Mouse (Mus musculus) heart, postnatal 0 days (tissue): ENCODE measurements around the gene Ifitm7. TPM values are rescaled to one million over a fixed set of nuclear protein-coding genes. Genes with fewer than 3 reads are reported as not detected.

Experiments
- ATAC-seq: fragments of 200-750 bp; cut with Nextera tagmentation; 2 replicates; pipeline ENCODE4 v1.8.0; 2017; ENCODE audit warnings: low read depth, moderate number of reproducible peaks, moderate library complexity; ENCODE audit not compliant: insufficient read depth
- DNase-seq: peaks from one replicate; pipeline ENCODE4 v3.0.0-alpha.2; 2016; ENCODE audit warnings: low spot score
- H3K27ac ChIP-seq: fragments of 300-500 bp; sonication (generic); 2 replicates; pipeline ENCODE4 v1.5.1; 2014; ENCODE audit warnings: low read depth, mild to moderate bottlenecking
- H3K27me3 ChIP-seq: fragments of 300-500 bp; sonication (generic); 2 replicates; pipeline ENCODE4 v1.6.1; 2014; ENCODE audit warnings: low read length, mixed read lengths; ENCODE audit not compliant: control insufficient read depth, insufficient read depth
- H3K36me3 ChIP-seq: fragments of 300-500 bp; sonication (generic); replicated peaks from 2 replicates; pipeline ENCODE4 v1.6.1; 2014; ENCODE audit warnings: low read length, mixed read lengths; ENCODE audit not compliant: control insufficient read depth, insufficient read depth
- H3K4me1 ChIP-seq: fragments of 300-500 bp; sonication (generic); 2 replicates; pipeline ENCODE4 v1.6.1; 2014; ENCODE audit warnings: antibody characterized with exemption; ENCODE audit not compliant: control insufficient read depth, insufficient read depth
- H3K4me2 ChIP-seq: fragments of 300-500 bp; sonication (generic); 2 replicates; pipeline ENCODE4 v1.6.1; 2014; ENCODE audit warnings: low read depth, mild to moderate bottlenecking, low read length, moderate library complexity
- H3K4me3 ChIP-seq: fragments of 300-500 bp; sonication (generic); 2 replicates; pipeline ENCODE4 v1.5.1; 2014; ENCODE audit warnings: low read depth, low read length
- H3K9ac ChIP-seq: fragments of 300-500 bp; sonication (generic); replicated peaks from 2 replicates; pipeline ENCODE4 v1.6.1; 2014; ENCODE audit warnings: low read depth, low read length, mixed read lengths
- H3K9me3 ChIP-seq: fragments of 300-500 bp; sonication (generic); replicated peaks from 2 replicates; pipeline ENCODE4 v1.6.1; 2016; ENCODE audit warnings: low read length; ENCODE audit not compliant: control insufficient read depth
- CTCF ChIP-seq: IDR thresholded peaks from 2 replicates; pipeline ENCODE4 v1.5.1; 2016; ENCODE audit warnings: antibody characterized with exemption, control low read depth, low read depth
- EP300 ChIP-seq: IDR thresholded peaks from 2 replicates; pipeline ENCODE4 v1.6.1; 2016; ENCODE audit warnings: antibody characterized with exemption, low read depth
- WGBS: fragments of 180-500 bp; shearing (Covaris S2); extraction: QIAGEN DNeasy Blood & Tissue Kit; methylation state at CpG from one replicate; pipeline ENCODE4 v1.1.7; 2014; 5-methylcytosine and 5-hydroxymethylcytosine counted together
- polyA plus RNA-seq: library from polyadenylated mRNA; unstranded; fragments of >200 nt; fragmentation: Nextera tagmentation; extraction: Ambion mirVana; gene quantifications from 2 replicates; pipeline ENCODE4 v1.2.1, GENCODE M21; 2015
- total RNA-seq: library from RNA; depleted of rRNA; stranded (reverse); fragments of >200 nt; gene quantifications from 2 replicates; pipeline ENCODE4 v1.2.3, GENCODE M21; 2014; ENCODE audit warnings: low replicate concordance; rRNA removed

The Ifitm7 gene
- total and polyA plus RNA-seq, 2 experiments from 2014 or later: not detected

GRCm38 (mm10) chr16:13944752-13945151, 41.9 kb downstream of the Ifitm7 start:
- Histone ChIP-seq H3K36me3 (no peaks in the 10 kb centered on the region), H3K4me1 (no peaks in the 10 kb centered on the region), H3K9me3 (no peaks in the 10 kb centered on the region), H3K27me3 (peaks cover 7% of the 10 kb centered on the region; the same call in 1 of the 2 replicates), H3K9ac (no peak overlapping the region), H3K27ac (no peak overlapping the region), H3K4me3 (no peak overlapping the region), H3K4me2 (no peak overlapping the region)
- WGBS: 71% methylated on average over 5 of the region's 5 CpGs
- TF ChIP-seq CTCF (no peak), EP300 (no peak)
- no peak for DNase-seq
- ATAC-seq: no peak

- H3K9ac ChIP-seq: no peak overlapping the region
- peaks cover 7% of the 10 kb centered on the region; the same call in 1 of the 2 replicates for H3K27me3 ChIP-seq
- H3K36me3 ChIP-seq: no peaks in the 10 kb centered on the region
- DNase-seq (no peak), ATAC-seq (no peak)
- H3K9me3 ChIP-seq: no peaks in the 10 kb centered on the region
- H3K4me3 ChIP-seq: no peak overlapping the region
- no peak overlapping the region for H3K27ac ChIP-seq
- H3K4me2 ChIP-seq: no peak overlapping the region
- H3K4me1 ChIP-seq: no peaks in the 10 kb centered on the region
- 50% methylated on average over 4 of the region's 4 CpGs for WGBS
- TF ChIP-seq EP300 (no peak), CTCF (no peak)
These were observed 42.5 kb downstream of the Ifitm7 start for GRCm38 (mm10) chr16:13944178-13944577.

GRCm38 (mm10) chr16:13940847-13941395, 45.8 kb downstream of the Ifitm7 start:
- DNase-seq: no peak
- 3% methylated on average over 34 of the region's 34 CpGs for WGBS
- H3K4me2 ChIP-seq: peak overlapping the region; percentile 80
- H3K4me3 ChIP-seq: peak overlapping the region; percentile 53
- TF ChIP-seq CTCF (no peak), EP300 (no peak)
- H3K9me3 ChIP-seq: no peaks in the 10 kb centered on the region
- H3K4me1 ChIP-seq: no peaks in the 10 kb centered on the region
- H3K9ac ChIP-seq: peak overlapping the region; percentile 48
- peaks cover 7% of the 10 kb centered on the region; the same call in 1 of the 2 replicates for H3K27me3 ChIP-seq
- no peak overlapping the region for H3K27ac ChIP-seq
- peak; percentile 66 for ATAC-seq
- no peaks in the 10 kb centered on the region for H3K36me3 ChIP-seq

- Histone ChIP-seq H3K4me2 (peak overlapping the region; percentile 80), H3K9ac (peak overlapping the region; percentile 48), H3K27ac (no peak overlapping the region), H3K27me3 (peaks cover 7% of the 10 kb centered on the region; the same call in 1 of the 2 replicates), H3K36me3 (no peaks in the 10 kb centered on the region), H3K9me3 (no peaks in the 10 kb centered on the region), H3K4me1 (no peaks in the 10 kb centered on the region), H3K4me3 (peak overlapping the region; percentile 53)
- no peak for TF ChIP-seq CTCF
- TF ChIP-seq EP300: no peak
- DNase-seq (no peak), ATAC-seq (peak; percentile 81)
- 6% methylated on average over 28 of the region's 28 CpGs for WGBS
These were observed 46.4 kb downstream of the Ifitm7 start for GRCm38 (mm10) chr16:13940139-13940846.

Other genes starting within 250 kb of the Ifitm7 start
- 55.3 and 59.0 TPM in 2 replicates for gene Rrn3, start 206.2 kb downstream of the Ifitm7 start, total RNA-seq
- 43.7 and 49.9 TPM in 2 replicates for gene Rrn3, start 206.2 kb downstream of the Ifitm7 start, polyA plus RNA-seq
- 64.7 and 109 TPM in 2 replicates for gene Ntan1, start 168.0 kb downstream of the Ifitm7 start, total RNA-seq
- gene Ntan1, start 168.0 kb downstream of the Ifitm7 start, polyA plus RNA-seq: 141 and 148 TPM in 2 replicates
- 75.6 and 96.8 TPM in 2 replicates for gene Pdxdc1, start 83.8 kb downstream of the Ifitm7 start, total RNA-seq
- 46.4 and 49.9 TPM in 2 replicates for gene Pdxdc1, start 83.8 kb downstream of the Ifitm7 start, polyA plus RNA-seq
- 2.0 and 2.7 TPM in 2 replicates for gene Mpv17l, start 83.7 kb downstream of the Ifitm7 start, total RNA-seq
- gene Mpv17l, start 83.7 kb downstream of the Ifitm7 start, polyA plus RNA-seq: 1.4 and 2.3 TPM in 2 replicates
- gene 2900011O08Rik, start 284 bp downstream of the Ifitm7 start, total RNA-seq: 0.04 TPM in 1 of 2 replicates, not detected in the other
- gene 2900011O08Rik, start 284 bp downstream of the Ifitm7 start, polyA plus RNA-seq: 0.07 and 0.16 TPM in 2 replicates
- gene Nde1, start 176.4 kb upstream of the Ifitm7 start, total RNA-seq: 48.7 and 61.6 TPM in 2 replicates
- 33.9 and 37.0 TPM in 2 replicates for gene Nde1, start 176.4 kb upstream of the Ifitm7 start, polyA plus RNA-seq
- gene Marf1, start 176.5 kb upstream of the Ifitm7 start, total RNA-seq: 8.7 and 10.7 TPM in 2 replicates
- 5.1 and 6.4 TPM in 2 replicates for gene Marf1, start 176.5 kb upstream of the Ifitm7 start, polyA plus RNA-seq